Mouse (Mus musculus) heart, adult 2 months (tissue): Measurements from ENCODE around the gene Ndufa9. TPM values are rescaled to one million over a fixed set of nuclear protein-coding genes. Genes with fewer than 3 reads are reported as not detected.

ENCODE experiments used
- DNase-seq, 2 experiments: peaks; one replicate each; pipeline ENCODE4 v3.0.0; 2021
- H3K27ac ChIP-seq: fragments of 200-600 bp; 2 replicates; pipeline ENCODE4 v1.8.1; 2022
- H3K27me3 ChIP-seq: fragments of 200-500 bp; 2 replicates; pipeline ENCODE4 v1.6.1; 2012; ENCODE audit warnings: mild to moderate bottlenecking, low read length, inconsistent platforms, mixed read lengths; ENCODE audit not compliant: control insufficient read depth, insufficient read depth
- H3K36me3 ChIP-seq: fragments of 200-500 bp; 2 replicates; pipeline ENCODE4 v1.6.1; 2012; ENCODE audit warnings: low read length, inconsistent platforms; ENCODE audit not compliant: control insufficient read depth, insufficient read depth
- H3K4me1 ChIP-seq: fragments of 200-500 bp; 2 replicates; pipeline ENCODE4 v1.6.1; 2011; ENCODE audit warnings: low read length; ENCODE audit not compliant: control insufficient read depth, insufficient read depth
- H3K4me3 ChIP-seq: fragments of 200-600 bp; 2 replicates; pipeline ENCODE4 v1.8.1; 2022
- H3K79me2 ChIP-seq: fragments of 200-500 bp; replicated peaks from 2 replicates; pipeline ENCODE4 v1.6.1; 2012; ENCODE audit warnings: mild to moderate bottlenecking, inconsistent platforms, low read length, moderate library complexity, mixed read lengths; ENCODE audit not compliant: control insufficient read depth, insufficient read depth
- H3K9ac ChIP-seq: fragments of 200-500 bp; 2 replicates; pipeline ENCODE4 v1.6.1; 2012; ENCODE audit warnings: low read depth, mild to moderate bottlenecking, control low read depth, inconsistent platforms, low read length, mixed read lengths
- CTCF ChIP-seq: fragments of 200-600 bp; IDR thresholded peaks from 2 replicates; pipeline ENCODE4 v1.8.1; 2022; ENCODE audit warnings: antibody characterized with exemption, mild to moderate bottlenecking, moderate library complexity
- EP300 ChIP-seq: fragments of 200-500 bp; IDR thresholded peaks from 2 replicates; pipeline ENCODE4 v1.6.1; 2011; ENCODE audit warnings: low read depth, low read length, control low read depth; ENCODE audit not compliant: insufficient read depth
- POLR2A ChIP-seq: fragments of 200-500 bp; IDR thresholded peaks from 2 replicates; pipeline ENCODE4 v1.6.1; 2011; ENCODE audit warnings: mild to moderate bottlenecking, low read depth, low read length, control low read depth; ENCODE audit not compliant: insufficient read depth
- WGBS: fragments of 180-500 bp; shearing (Covaris S2); methylation state at CpG from one replicate; pipeline ENCODE4 v1.1.7; 2018; 5-methylcytosine and 5-hydroxymethylcytosine counted together
- intact Hi-C: fragments of 180-260 bp; cut with DNase I; formaldehyde crosslinking; loops from one replicate; pipeline ENCODE4 v1.15.1; 2025
- polyA plus RNA-seq: library from polyadenylated mRNA; depleted of rRNA; stranded (reverse); fragments of >200 nt; gene quantifications from 2 replicates; pipeline ENCODE4 v1.2.3, GENCODE M21; 2012; rRNA removed
- total RNA-seq, 2 experiments: library from RNA; stranded (reverse); gene quantifications; 2 replicates each; pipeline ENCODE4 v1.2.3; 2021

The Ndufa9 gene
- total and polyA plus RNA-seq, 3 experiments, result 522 to 776 (median 667) TPM

DNA sequence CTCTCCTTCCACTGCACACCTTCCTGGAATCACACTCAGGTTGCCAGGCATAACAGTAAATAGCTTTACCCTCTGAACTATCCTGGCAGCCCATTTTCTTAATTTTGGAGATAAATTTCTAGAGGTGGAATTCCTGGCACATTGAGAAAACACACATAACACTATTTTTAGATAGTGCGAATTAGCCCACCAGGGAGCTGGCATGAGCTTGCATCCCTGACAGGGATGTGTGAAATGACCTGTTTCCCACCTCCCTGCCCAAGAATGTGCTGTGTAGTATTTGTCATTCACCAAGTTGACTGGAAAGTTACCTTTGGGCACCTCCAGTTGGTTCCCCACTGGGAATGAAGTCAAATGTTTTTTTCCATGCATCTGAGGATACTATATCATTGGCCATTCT, 65.9 kb downstream of the Ndufa9 start:
- Histone ChIP-seq H3K79me2 (no peaks in the 10 kb centered on the region), H3K27me3 (no peaks in the 10 kb centered on the region), H3K4me1 (no peaks in the 10 kb centered on the region), H3K9ac (no peak overlapping the region), H3K36me3 (no peaks in the 10 kb centered on the region), H3K4me3 (no peak overlapping the region), H3K27ac (no peak overlapping the region)
- intact Hi-C loops, result no loop called here
- DNase-seq, result no peak
- TF ChIP-seq EP300 (no peak), POLR2A (no peak), CTCF (no peak)
- 79% methylated on average over 1 of the region's 1 CpGs for WGBS

DNA sequence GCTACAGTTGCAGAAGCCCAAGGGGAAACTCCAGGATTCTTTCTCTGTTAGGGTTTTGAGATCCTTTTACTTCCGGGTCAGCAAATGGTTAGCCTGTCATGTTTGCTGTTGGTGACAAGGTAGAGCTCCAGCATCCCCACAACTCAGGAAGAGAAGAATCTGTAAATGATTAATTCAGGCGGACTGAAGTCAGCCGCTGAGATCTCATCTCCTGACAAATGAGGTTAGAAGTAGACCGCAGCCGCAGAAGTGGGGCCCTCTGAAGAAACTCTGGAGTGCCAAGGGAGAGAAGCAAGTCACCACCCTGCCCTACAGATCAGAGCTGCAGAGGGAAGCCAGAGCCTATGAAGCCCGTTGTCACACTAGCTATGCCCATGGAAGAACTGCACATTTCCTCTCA, 71.0 kb downstream of the Ndufa9 start:
- Histone ChIP-seq H3K4me3 (no peak overlapping the region), H3K9ac (no peak overlapping the region), H3K4me1 (no peaks in the 10 kb centered on the region), H3K79me2 (no peaks in the 10 kb centered on the region), H3K27me3 (no peaks in the 10 kb centered on the region), H3K36me3 (no peaks in the 10 kb centered on the region), H3K27ac (no peak overlapping the region)
- no peak for TF ChIP-seq POLR2A
- TF ChIP-seq EP300, result no peak
- TF ChIP-seq CTCF, result no peak
- DNase-seq, result no peak
- WGBS, result 79% methylated on average over 6 of the region's 6 CpGs
- intact Hi-C loops, result no loop called here

DNA sequence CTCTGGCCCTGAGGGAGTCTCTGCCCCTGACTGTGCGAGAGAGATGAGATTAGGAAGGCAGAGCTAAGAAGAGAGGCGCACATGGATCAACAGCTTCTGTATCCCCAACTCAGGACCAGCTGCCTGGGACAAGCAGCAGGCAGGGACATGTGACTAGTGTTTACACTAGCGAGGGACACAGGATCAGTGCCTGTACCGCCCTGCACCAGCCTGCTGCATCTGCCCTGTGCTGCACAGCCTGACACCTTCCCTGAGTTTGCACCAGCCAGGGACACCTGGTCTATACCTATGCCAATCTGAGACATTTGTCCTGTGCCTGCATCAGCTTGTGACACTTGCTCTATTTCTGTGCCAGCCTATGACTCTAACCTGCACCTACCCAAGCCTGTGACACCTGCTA, 75.1 kb downstream of the Ndufa9 start:
- TF ChIP-seq EP300 (no peak), CTCF (no peak), POLR2A (no peak)
- intact Hi-C loops, result no loop called here

DNA sequence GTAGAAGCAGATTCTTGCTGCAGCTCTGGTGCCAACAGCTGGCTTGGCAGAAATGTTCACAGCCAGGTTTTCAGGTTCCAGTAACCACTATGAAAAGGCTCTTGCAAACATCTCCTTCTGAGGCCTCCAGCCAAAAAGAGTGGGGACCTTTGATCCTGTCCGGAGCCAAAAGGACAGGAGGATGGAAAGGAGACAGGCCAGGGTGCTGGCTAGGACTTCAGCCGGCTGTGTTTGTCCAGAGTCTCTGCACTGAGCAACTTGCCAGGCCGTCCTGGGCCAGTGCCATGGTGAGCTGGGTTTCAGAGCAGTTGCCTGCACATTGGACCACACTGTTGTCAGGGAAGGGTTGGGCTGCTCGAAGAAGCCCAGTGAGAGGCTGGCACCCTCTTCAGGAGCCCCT, 76.6 kb downstream of the Ndufa9 start:
- no peak overlapping the region for H3K9ac ChIP-seq
- no peaks in the 10 kb centered on the region for H3K4me1 ChIP-seq
- no peak overlapping the region for H3K4me3 ChIP-seq
- no peaks in the 10 kb centered on the region for H3K36me3 ChIP-seq
- no peak for TF ChIP-seq EP300
- TF ChIP-seq POLR2A, result no peak
- no peak for TF ChIP-seq CTCF
- 57% methylated on average over 4 of the region's 4 CpGs for WGBS
- H3K27me3 ChIP-seq, result no peaks in the 10 kb centered on the region
- DNase-seq, result peak in 1 of 2 experiments; percentile 12
- no peak overlapping the region for H3K27ac ChIP-seq
- H3K79me2 ChIP-seq, result no peaks in the 10 kb centered on the region
- intact Hi-C loops, result no loop called here

More for the DNA sequence above, 75.1 kb downstream of the Ndufa9 start:
- H3K36me3 ChIP-seq, result no peaks in the 10 kb centered on the region
- WGBS, result 53% methylated on average over 4 of the region's 4 CpGs
- H3K27ac ChIP-seq, result no peak overlapping the region
- no peak for DNase-seq
- H3K79me2 ChIP-seq, result no peaks in the 10 kb centered on the region
- no peaks in the 10 kb centered on the region for H3K27me3 ChIP-seq
- no peak overlapping the region for H3K4me3 ChIP-seq
- H3K9ac ChIP-seq, result no peak overlapping the region
- no peaks in the 10 kb centered on the region for H3K4me1 ChIP-seq

Other genes with a start within 250 kb of the Ndufa9 start
- gene Kcna1, start 202.8 kb downstream of the Ndufa9 start, total RNA-seq, result 1 to 10 TPM; 2.6 to 2.9 TPM
- gene Kcna1, start 202.8 kb downstream of the Ndufa9 start, polyA plus RNA-seq, result 1.8 and 2.2 TPM in 2 replicates
- gene Kcna6, start 108.5 kb downstream of the Ndufa9 start, total RNA-seq, result 1 to 10 TPM; 1.2 TPM
- gene Kcna6, start 108.5 kb downstream of the Ndufa9 start, polyA plus RNA-seq, result 1.1 and 1.2 TPM in 2 replicates
- not detected for gene Akap3, start 4.0 kb upstream of the Ndufa9 start, total RNA-seq
- 0.15 and 0.21 TPM in 2 replicates for gene Akap3, start 4.0 kb upstream of the Ndufa9 start, polyA plus RNA-seq
- gene Dyrk4, start 72.7 kb upstream of the Ndufa9 start, total RNA-seq, result not detected
- gene Dyrk4, start 72.7 kb upstream of the Ndufa9 start, polyA plus RNA-seq, result 0.04 TPM in 1 of 2 replicates, not detected in the other
- gene Rad51ap1, start 90.5 kb upstream of the Ndufa9 start, total RNA-seq, result under 1 TPM; 0.36 to 0.44 TPM
- 0.82 and 2.4 TPM in 2 replicates for gene Rad51ap1, start 90.5 kb upstream of the Ndufa9 start, polyA plus RNA-seq
- gene D6Wsu163e, start 90.8 kb upstream of the Ndufa9 start, total RNA-seq, result 10 to 100 TPM; 11.0 to 11.3 TPM
- gene D6Wsu163e, start 90.8 kb upstream of the Ndufa9 start, polyA plus RNA-seq, result 3.8 and 8.1 TPM in 2 replicates
- under 1 TPM; 0.37 to 0.57 TPM for gene Fgf6, start 166.4 kb upstream of the Ndufa9 start, total RNA-seq
- gene Fgf6, start 166.4 kb upstream of the Ndufa9 start, polyA plus RNA-seq, result 0.26 and 0.39 TPM in 2 replicates
- not detected for gene Fgf23, start 223.8 kb upstream of the Ndufa9 start, total RNA-seq
- not detected in 2 replicates for gene Fgf23, start 223.8 kb upstream of the Ndufa9 start, polyA plus RNA-seq